Mouse (Mus musculus): ENCODE data around the gene Cirbp.

- TF ChIP-seq CTCF (IDR thresholded peaks at IDR 0.05; ENCODE audit: borderline replicate concordance, insufficient read depth, low read length) = no peak
- no peak for TF ChIP-seq POLR2A (IDR thresholded peaks at IDR 0.05; ENCODE audit: low read depth, low read length)
These were observed 3.9 kb downstream of the Cirbp start for GRCm38 (mm10) chr10:80169651-80170050.
